Mouse (Mus musculus) stomach, embryonic 16.5 days (tissue): Measurements from ENCODE around the gene Acsf2. TPM values are rescaled to one million over a fixed set of nuclear protein-coding genes. Genes with fewer than 3 reads are reported as not detected.

ENCODE experiments used
- ATAC-seq: fragments of 200-750 bp; cut with Nextera tagmentation; 2 replicates; pipeline ENCODE4 v1.8.0; 2017; ENCODE audit warnings: moderate number of reproducible peaks, moderate TSS enrichment; ENCODE audit not compliant: insufficient read depth, low FRiP score
- H3K27ac ChIP-seq: fragments of 300-500 bp; sonication (generic); 2 replicates; pipeline ENCODE4 v1.5.1; 2014; ENCODE audit warnings: low read length
- H3K27me3 ChIP-seq: fragments of 300-500 bp; sonication (generic); 2 replicates; pipeline ENCODE4 v1.6.1; 2014; ENCODE audit warnings: low read length, control low read depth, mixed read lengths; ENCODE audit not compliant: control insufficient read depth, insufficient read depth
- H3K36me3 ChIP-seq: fragments of 300-500 bp; sonication (generic); 2 replicates; pipeline ENCODE4 v1.6.1; 2014; ENCODE audit warnings: low read length; ENCODE audit not compliant: control insufficient read depth, insufficient read depth
- H3K4me1 ChIP-seq: fragments of 300-500 bp; sonication (generic); 2 replicates; pipeline ENCODE4 v1.6.1; 2014; ENCODE audit warnings: low read length, control low read depth, mixed read lengths; ENCODE audit not compliant: control insufficient read depth, insufficient read depth
- H3K4me2 ChIP-seq: fragments of 300-500 bp; sonication (generic); 2 replicates; pipeline ENCODE4 v1.6.1; 2014; ENCODE audit warnings: low read depth, low read length, mixed read lengths
- H3K4me3 ChIP-seq: fragments of 300-500 bp; sonication (generic); replicated peaks from 2 replicates; pipeline ENCODE4 v1.5.1; 2014; ENCODE audit warnings: mild to moderate bottlenecking, low read length
- H3K9ac ChIP-seq: fragments of 300-500 bp; sonication (generic); 2 replicates; pipeline ENCODE4 v1.6.1; 2014; ENCODE audit warnings: low read length
- H3K9me3 ChIP-seq: fragments of 300-500 bp; sonication (generic); replicated peaks from 2 replicates; pipeline ENCODE4 v1.6.1; 2016; ENCODE audit warnings: low read length, control low read depth; ENCODE audit not compliant: control insufficient read depth
- WGBS: fragments of 180-500 bp; shearing (Covaris S2); extraction: QIAGEN DNeasy Blood & Tissue Kit; methylation state at CpG from one replicate; pipeline ENCODE4 v1.1.7; 2014; 5-methylcytosine and 5-hydroxymethylcytosine counted together
- polyA plus RNA-seq: library from polyadenylated mRNA; unstranded; fragments of >200 nt; fragmentation: Nextera tagmentation; extraction: Ambion mirVana; gene quantifications from 2 replicates; pipeline ENCODE4 v1.2.1, GENCODE M21; 2015

Gene Acsf2
- polyA plus RNA-seq, 1 experiment from 2014 or later = 5.7 TPM

DNA sequence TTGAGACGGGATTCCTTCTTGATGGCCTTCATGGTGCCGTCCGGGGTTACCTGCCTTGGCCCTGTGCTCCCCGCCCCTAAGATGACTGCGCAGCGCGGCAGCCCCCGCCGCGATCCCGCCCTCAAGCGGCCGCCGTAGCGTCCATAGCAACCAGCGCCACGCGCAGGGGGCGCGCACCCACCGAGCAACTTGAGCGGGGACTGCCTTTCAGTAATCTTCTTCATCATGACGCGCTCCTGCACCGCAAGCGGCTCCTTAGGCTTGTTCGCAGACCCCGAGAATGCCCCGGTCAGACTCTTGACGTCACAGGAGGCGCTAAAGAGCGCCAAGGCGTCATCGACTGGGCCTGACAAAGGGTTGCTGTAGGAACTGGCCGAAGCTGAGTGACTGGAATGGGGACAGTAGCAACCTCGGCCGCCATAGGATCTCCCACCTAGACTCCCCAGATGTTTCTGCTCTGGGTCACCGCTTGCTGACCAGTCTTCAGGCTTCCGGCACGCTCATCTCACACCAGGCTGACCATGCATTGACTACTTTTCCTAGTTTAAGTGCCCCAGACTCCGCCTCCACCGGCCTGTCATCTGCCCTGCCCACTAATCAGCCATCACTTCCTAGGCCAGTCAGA is 80.3 kb downstream of the Acsf2 start, which contains the start of gene Mycbpap:
Mycbpap (minus strand) TSS at position 524 of the 625 bp plus-strand sequence.
- ATAC-seq = peak; percentile 68
- Histone ChIP-seq H3K27me3 (no peaks in the 10 kb centered on the region), H3K9ac (peak within 1 kb of the TSS; percentile 64), H3K4me3 (peak within 1 kb of the TSS; percentile 61), H3K4me1 (peaks cover 9% of the 10 kb centered on the region; the same call in 1 of the 2 replicates), H3K9me3 (no peaks in the 10 kb centered on the region), H3K27ac (no peak within 1 kb of the TSS), H3K36me3 (no peaks in the 10 kb centered on the region), H3K4me2 (peak within 1 kb of the TSS; percentile 75)
- 1% methylated on average over 42 of the region's 42 CpGs for WGBS

GRCm38 (mm10) chr11:94513452-94513851 is 88.2 kb downstream of the Acsf2 start:
- Histone ChIP-seq H3K9me3 (no peaks in the 10 kb centered on the region), H3K4me1 (0 out of 2 replicates have a peak, but pooled peaks cover 4% of the 10 kb centered on the region), H3K4me2 (no peak overlapping the region), H3K27ac (no peak overlapping the region), H3K36me3 (no peaks in the 10 kb centered on the region), H3K4me3 (no peak overlapping the region), H3K27me3 (no peaks in the 10 kb centered on the region), H3K9ac (no peak overlapping the region)
- ATAC-seq = no peak
- WGBS = 36% methylated on average over 9 of the region's 9 CpGs

GRCm38 (mm10) chr11:94508976-94509375 is 92.7 kb downstream of the Acsf2 start:
- H3K27ac ChIP-seq = no peak overlapping the region
- peak; percentile 54; the same call in 1 of the 2 replicates for ATAC-seq

More at GRCm38 (mm10) chr11:94508976-94509375, 92.7 kb downstream of the Acsf2 start:
- H3K4me2 ChIP-seq = no peak overlapping the region
- 0 out of 2 replicates have a peak, but pooled peaks cover 4% of the 10 kb centered on the region for H3K4me1 ChIP-seq
- H3K9me3 ChIP-seq = no peaks in the 10 kb centered on the region
- no peaks in the 10 kb centered on the region for H3K27me3 ChIP-seq
- H3K4me3 ChIP-seq = no peak overlapping the region
- no peak overlapping the region for H3K9ac ChIP-seq
- WGBS = 61% methylated on average over 10 of the region's 10 CpGs
- no peaks in the 10 kb centered on the region for H3K36me3 ChIP-seq

Other genes starting within 250 kb of the Acsf2 start
- gene Abcc3, start 208.9 kb downstream of the Acsf2 start, polyA plus RNA-seq = 11.4 and 16.4 TPM in 2 replicates
- 7.9 and 8.5 TPM in 2 replicates for gene Cacna1g, start 127.7 kb downstream of the Acsf2 start, polyA plus RNA-seq
- gene Spata20, start 115.7 kb downstream of the Acsf2 start, polyA plus RNA-seq = 0.22 and 0.29 TPM in 2 replicates
- gene Epn3, start 101.9 kb downstream of the Acsf2 start, polyA plus RNA-seq = 17.0 and 21.1 TPM in 2 replicates
- gene Mycbpap, start 80.1 kb downstream of the Acsf2 start, polyA plus RNA-seq = 2.8 and 4.3 TPM in 2 replicates
- gene Rsad1, start 52.6 kb downstream of the Acsf2 start, polyA plus RNA-seq = 3.1 and 3.3 TPM in 2 replicates
- 16.1 and 22.6 TPM in 2 replicates for gene Chad, start 36.8 kb downstream of the Acsf2 start, polyA plus RNA-seq
- gene Lrrc59, start 27.9 kb upstream of the Acsf2 start, polyA plus RNA-seq = 218 and 219 TPM in 2 replicates
- gene Mrpl27, start 51.9 kb upstream of the Acsf2 start, polyA plus RNA-seq = 122 and 126 TPM in 2 replicates
- gene Eme1, start 52.1 kb upstream of the Acsf2 start, polyA plus RNA-seq = 12.7 and 13.2 TPM in 2 replicates
- 9.4 and 13.6 TPM in 2 replicates for gene Xylt2, start 75.6 kb upstream of the Acsf2 start, polyA plus RNA-seq
- gene Gm11541, start 102.6 kb upstream of the Acsf2 start, polyA plus RNA-seq = 0.53 and 0.92 TPM in 2 replicates
- gene Cdc34b, start 139.9 kb upstream of the Acsf2 start, polyA plus RNA-seq = 0.18 and 0.39 TPM in 2 replicates
- gene Tmem92, start 180.8 kb upstream of the Acsf2 start, polyA plus RNA-seq = not detected in 2 replicates